Mouse (Mus musculus) hindbrain, embryonic 10.5 days (tissue): ENCODE results near the gene Pak1. TPM values are rescaled to one million over a fixed set of nuclear protein-coding genes. Genes with fewer than 3 reads are reported as not detected.
"Not testable (repeated sequence)": the region's sequence is repeated elsewhere in the genome, so short reads cannot be mapped to it uniquely, and the experiment has no call there.

Experiments used
- DNase-seq: peaks from one replicate; pipeline ENCODE4 v3.0.0-alpha.2; 2017; ENCODE audit warnings: low spot score
- H3K27ac ChIP-seq: fragments of 300-500 bp; sonication (generic); 2 replicates; pipeline ENCODE4 v1.5.1; 2016; ENCODE audit warnings: mild to moderate bottlenecking, moderate library complexity
- H3K27me3 ChIP-seq: fragments of 300-500 bp; sonication (generic); 2 replicates; pipeline ENCODE4 v1.6.1; 2016; ENCODE audit warnings: mild to moderate bottlenecking; ENCODE audit not compliant: poor library complexity, insufficient read depth, severe bottlenecking
- H3K36me3 ChIP-seq: fragments of 300-500 bp; sonication (generic); 2 replicates; pipeline ENCODE4 v1.6.1; 2016; ENCODE audit warnings: mild to moderate bottlenecking, moderate library complexity
- H3K4me1 ChIP-seq: fragments of 300-500 bp; sonication (generic); replicated peaks from 2 replicates; pipeline ENCODE4 v1.6.1; 2016; ENCODE audit warnings: mild to moderate bottlenecking
- H3K4me3 ChIP-seq: fragments of 300-500 bp; sonication (generic); 2 replicates; pipeline ENCODE4 v1.5.1; 2016; ENCODE audit warnings: mild to moderate bottlenecking, moderate library complexity
- H3K9me3 ChIP-seq: fragments of 300-500 bp; sonication (generic); 2 replicates; pipeline ENCODE4 v1.6.1; 2016; ENCODE audit warnings: mild to moderate bottlenecking, moderate library complexity
- WGBS: fragments of 180-500 bp; shearing (Covaris S2); methylation state at CpG from one replicate; pipeline ENCODE4 v1.1.7; 2016; 5-methylcytosine and 5-hydroxymethylcytosine counted together
- polyA plus RNA-seq: library from polyadenylated mRNA; unstranded; fragments of >200 nt; fragmentation: Nextera tagmentation; extraction: Ambion mirVana; gene quantifications from 2 replicates; pipeline ENCODE4 v1.2.1, GENCODE M21; 2016

The Pak1 gene
- polyA plus RNA-seq, 1 experiment from 2014 or later: 90.7 TPM

- peak overlapping the region; percentile 86 for H3K27ac ChIP-seq
- WGBS: 53% methylated on average over 2 of the region's 2 CpGs
- H3K4me3 ChIP-seq: peak overlapping the region; percentile 58
Observed at GRCm38 (mm10) chr7:97842332-97842731, 54.0 kb downstream of the Pak1 start.

GRCm38 (mm10) chr7:97842806-97843570 lies 54.6 kb downstream of the Pak1 start:
- WGBS: 7% methylated on average over 22 of the region's 22 CpGs

More at GRCm38 (mm10) chr7:97842332-97842731, 54.0 kb downstream of the Pak1 start:
- H3K9me3 ChIP-seq: no peaks in the 10 kb centered on the region
- H3K4me1 ChIP-seq: peaks cover 29% of the 10 kb centered on the region
- H3K27me3 ChIP-seq: no peaks in the 10 kb centered on the region
- DNase-seq: no peak
- no peaks in the 10 kb centered on the region for H3K36me3 ChIP-seq

GRCm38 (mm10) chr7:97844419-97844818 lies 56.1 kb downstream of the Pak1 start:
- no peaks in the 10 kb centered on the region for H3K9me3 ChIP-seq
- H3K27ac ChIP-seq: 0 out of 2 replicates have a peak overlapping the region, but pooled peaks have one; percentile 23
- peak overlapping the region; percentile 58; the same call in 1 of the 2 replicates for H3K4me3 ChIP-seq
- DNase-seq: no peak
- WGBS: 84% methylated on average over 3 of the region's 3 CpGs
- H3K27me3 ChIP-seq: no peaks in the 10 kb centered on the region
- 0 out of 2 replicates have a peak, but pooled peaks cover 4% of the 10 kb centered on the region for H3K36me3 ChIP-seq
- H3K4me1 ChIP-seq: peaks cover 29% of the 10 kb centered on the region

More at GRCm38 (mm10) chr7:97842806-97843570, 54.6 kb downstream of the Pak1 start:
- H3K36me3 ChIP-seq: 0 out of 2 replicates have a peak, but pooled peaks cover under 1% of the 10 kb centered on the region
- peak overlapping the region; percentile 86 for H3K27ac ChIP-seq
- peak overlapping the region; percentile 58 for H3K4me3 ChIP-seq
- no peaks in the 10 kb centered on the region for H3K27me3 ChIP-seq
- H3K4me1 ChIP-seq: peaks cover 29% of the 10 kb centered on the region
- H3K9me3 ChIP-seq: no peaks in the 10 kb centered on the region
- peak; percentile 82 for DNase-seq

DNA sequence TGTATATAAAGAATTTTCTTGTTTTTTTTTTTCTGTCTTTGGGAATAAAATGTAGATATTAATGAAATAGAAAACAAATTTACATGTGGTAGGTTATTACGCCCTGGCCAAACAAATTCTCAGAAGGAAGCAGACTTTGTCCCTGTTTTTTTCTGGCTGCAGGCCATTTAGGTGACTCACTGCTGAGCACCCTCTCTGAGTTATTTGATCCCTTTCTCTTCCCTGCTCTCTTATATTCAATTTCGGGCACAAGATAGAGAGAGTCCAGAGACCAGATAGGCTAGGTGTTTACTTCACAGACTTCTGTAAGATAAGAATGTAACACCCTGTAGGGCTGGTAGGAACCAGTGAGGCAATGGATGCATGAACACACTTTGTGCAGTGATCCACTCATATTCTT lies 57.2 kb downstream of the Pak1 start:
- 86% methylated on average over 2 of the region's 2 CpGs for WGBS
- Histone ChIP-seq H3K36me3 (0 out of 2 replicates have a peak, but pooled peaks cover 4% of the 10 kb centered on the region), H3K4me3 (no peak overlapping the region), H3K27me3 (no peaks in the 10 kb centered on the region), H3K9me3 (no peaks in the 10 kb centered on the region), H3K27ac (no peak overlapping the region), H3K4me1 (peaks cover 29% of the 10 kb centered on the region)
- no peak for DNase-seq

DNA sequence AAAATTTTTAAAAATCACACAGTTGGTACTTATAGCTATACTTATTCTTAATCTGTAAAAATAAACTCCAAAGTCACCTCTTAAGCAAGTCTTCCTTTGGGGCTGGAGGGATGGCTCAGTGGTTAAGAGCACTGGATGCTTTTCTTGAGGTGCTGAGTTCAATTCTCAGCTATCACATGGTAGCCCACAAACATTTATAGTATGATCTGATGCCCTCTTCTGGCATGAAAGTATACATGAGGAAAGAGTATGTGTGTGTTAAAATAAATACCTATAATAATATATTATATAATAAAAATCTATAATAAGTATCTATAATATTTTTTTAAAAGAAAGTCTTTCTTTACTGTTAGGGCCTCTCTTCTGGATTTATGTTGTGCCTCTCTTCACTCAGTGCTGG lies 58.2 kb downstream of the Pak1 start:
- Histone ChIP-seq H3K36me3 (0 out of 2 replicates have a peak, but pooled peaks cover 4% of the 10 kb centered on the region), H3K4me1 (peaks cover 29% of the 10 kb centered on the region), H3K4me3 (no peak overlapping the region), H3K27ac (no peak overlapping the region), H3K27me3 (no peaks in the 10 kb centered on the region), H3K9me3 (no peaks in the 10 kb centered on the region)
- DNase-seq: no peak

GRCm38 (mm10) chr7:97849557-97849956 lies 61.2 kb downstream of the Pak1 start:
- H3K27ac ChIP-seq, H3K27me3 ChIP-seq, H3K4me3 ChIP-seq, DNase-seq, H3K4me1 ChIP-seq, H3K36me3 ChIP-seq, H3K9me3 ChIP-seq: not testable (repeated sequence)
- WGBS: 72% methylated on average over 3 of the region's 3 CpGs

DNA sequence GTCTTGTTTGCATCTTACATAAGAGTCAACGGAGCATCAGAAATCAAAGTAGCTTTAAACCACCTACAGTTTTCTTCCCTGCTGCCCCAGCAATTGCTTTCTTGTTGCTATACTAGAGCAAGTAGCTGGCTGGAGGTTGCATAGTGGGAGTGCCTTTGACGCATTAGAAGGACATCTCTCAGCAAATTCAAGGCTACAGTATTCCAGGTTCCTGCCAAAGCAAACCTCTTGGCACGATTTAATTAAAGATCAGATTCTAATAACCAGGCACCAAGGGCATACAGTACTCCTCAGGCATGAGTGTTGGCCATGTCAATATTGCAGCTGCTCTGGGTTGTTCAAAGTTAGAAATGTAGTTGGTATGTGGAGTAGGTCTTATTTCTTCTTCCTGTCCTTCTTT lies 62.0 kb downstream of the Pak1 start:
- Histone ChIP-seq H3K9me3 (no peaks in the 10 kb centered on the region), H3K36me3 (peaks cover 10% of the 10 kb centered on the region), H3K4me3 (no peak overlapping the region), H3K27ac (no peak overlapping the region), H3K27me3 (no peaks in the 10 kb centered on the region), H3K4me1 (no peaks in the 10 kb centered on the region)
- WGBS: 86% methylated on average over 3 of the region's 3 CpGs
- DNase-seq: no peak

DNA sequence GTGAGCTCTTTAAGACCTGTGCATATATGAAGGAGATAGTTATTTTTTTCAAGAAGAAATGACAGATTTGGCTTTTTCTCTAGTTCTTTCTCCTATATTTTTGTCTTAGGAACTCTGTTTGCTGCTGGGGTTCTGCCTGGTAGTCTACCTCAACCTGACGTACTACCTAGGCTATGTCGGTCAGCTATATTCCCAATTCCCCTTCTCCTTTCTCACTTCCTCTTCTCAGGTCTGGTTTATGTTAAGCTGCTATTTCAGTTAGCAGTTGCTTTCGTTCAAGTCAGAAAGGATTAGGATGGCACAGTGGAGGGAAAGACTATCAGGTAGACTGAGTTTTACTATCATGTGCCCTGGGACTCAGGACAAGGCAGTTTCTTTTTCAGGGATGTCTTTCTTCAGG lies 75.2 kb downstream of the Pak1 start:
- peaks cover 23% of the 10 kb centered on the region for H3K36me3 ChIP-seq
- WGBS: 90% methylated on average over 3 of the region's 3 CpGs
- H3K4me1 ChIP-seq: no peaks in the 10 kb centered on the region
- no peaks in the 10 kb centered on the region for H3K9me3 ChIP-seq
- no peak overlapping the region for H3K27ac ChIP-seq
- H3K27me3 ChIP-seq: no peaks in the 10 kb centered on the region
- H3K4me3 ChIP-seq: no peak overlapping the region
- DNase-seq: no peak

DNA sequence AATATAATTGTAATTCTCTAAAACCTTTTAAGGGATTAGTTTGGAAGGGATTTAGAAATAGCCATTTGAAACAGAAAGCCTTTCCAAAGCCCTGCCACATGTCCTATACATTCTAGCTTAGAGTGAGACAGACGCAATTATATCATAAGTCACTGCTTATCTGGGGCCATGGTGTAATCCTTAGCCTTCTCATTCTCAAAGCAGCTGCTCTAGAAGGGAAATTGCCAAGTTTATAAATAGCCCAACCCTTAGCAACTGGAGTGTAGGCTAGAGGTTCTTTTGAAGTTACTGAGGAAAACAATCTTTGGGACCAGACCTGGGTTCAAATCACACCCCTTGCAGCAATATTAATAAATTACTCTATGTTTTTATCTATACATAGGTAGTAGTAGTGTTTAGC lies 76.2 kb downstream of the Pak1 start:
- peaks cover 29% of the 10 kb centered on the region for H3K36me3 ChIP-seq
- DNase-seq: no peak
- H3K4me3 ChIP-seq: no peak overlapping the region
- WGBS: 98% methylated on average over 1 of the region's 1 CpGs
- H3K27me3 ChIP-seq: no peaks in the 10 kb centered on the region
- no peaks in the 10 kb centered on the region for H3K9me3 ChIP-seq
- H3K4me1 ChIP-seq: no peaks in the 10 kb centered on the region
- H3K27ac ChIP-seq: no peak overlapping the region

- no peaks in the 10 kb centered on the region; the same call in 1 of the 2 replicates for H3K9me3 ChIP-seq
- 86% methylated on average over 5 of the region's 5 CpGs for WGBS
- no peak overlapping the region for H3K27ac ChIP-seq
- no peaks in the 10 kb centered on the region for H3K4me1 ChIP-seq
- DNase-seq: no peak
- H3K27me3 ChIP-seq: no peaks in the 10 kb centered on the region
- no peak overlapping the region for H3K4me3 ChIP-seq
- H3K36me3 ChIP-seq: peaks cover 44% of the 10 kb centered on the region
Observed at GRCm38 (mm10) chr7:97867866-97868265, 79.5 kb downstream of the Pak1 start.

- Histone ChIP-seq H3K27me3 (no peaks in the 10 kb centered on the region), H3K36me3 (peaks cover 44% of the 10 kb centered on the region), H3K27ac (no peak overlapping the region), H3K4me3 (no peak overlapping the region), H3K4me1 (no peaks in the 10 kb centered on the region), H3K9me3 (no peaks in the 10 kb centered on the region; the same call in 1 of the 2 replicates)
- DNase-seq: no peak
- 92% methylated on average over 1 of the region's 1 CpGs for WGBS
Observed at GRCm38 (mm10) chr7:97868766-97869165, 80.4 kb downstream of the Pak1 start.

GRCm38 (mm10) chr7:97872396-97872795 lies 84.1 kb downstream of the Pak1 start:
- no peak overlapping the region for H3K27ac ChIP-seq
- no peak for DNase-seq
- no peaks in the 10 kb centered on the region for H3K4me1 ChIP-seq
- H3K9me3 ChIP-seq: no peaks in the 10 kb centered on the region; the same call in 1 of the 2 replicates
- WGBS: 96% methylated on average over 4 of the region's 4 CpGs
- no peak overlapping the region for H3K4me3 ChIP-seq
- no peaks in the 10 kb centered on the region for H3K27me3 ChIP-seq
- peaks cover 27% of the 10 kb centered on the region for H3K36me3 ChIP-seq

DNA sequence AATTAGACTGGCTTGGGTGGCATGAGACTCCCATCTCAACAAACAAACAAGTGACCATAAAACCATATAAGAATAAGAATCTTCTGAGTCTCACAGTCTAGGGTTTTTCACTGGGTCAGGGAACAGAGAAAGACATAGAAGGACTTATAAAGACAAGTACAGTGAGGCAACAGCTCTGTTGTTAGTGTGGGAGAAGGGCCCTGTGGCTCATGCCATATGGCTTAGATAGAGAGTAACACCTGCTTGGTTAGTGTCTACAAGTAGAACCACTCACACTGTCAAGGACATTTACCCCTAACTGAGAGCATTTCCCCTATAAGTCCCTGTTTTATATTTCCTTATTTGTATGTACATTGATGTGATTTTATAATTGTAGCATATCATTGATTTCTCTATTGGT lies 85.0 kb downstream of the Pak1 start:
- no peaks in the 10 kb centered on the region; the same call in 1 of the 2 replicates for H3K9me3 ChIP-seq
- no peak for DNase-seq

More for the DNA sequence above, 85.0 kb downstream of the Pak1 start:
- Histone ChIP-seq H3K27me3 (no peaks in the 10 kb centered on the region), H3K27ac (no peak overlapping the region), H3K4me3 (no peak overlapping the region), H3K36me3 (peaks cover 21% of the 10 kb centered on the region), H3K4me1 (no peaks in the 10 kb centered on the region)
